Mouse (Mus musculus) thymus, postnatal 10 days (tissue): ENCODE data around the gene Maml2.
A peak's percentile ranks its signal among the peaks of the same experiment; 100 is the strongest.
"Not testable (repeated sequence)": the region's sequence is repeated elsewhere in the genome, so short reads cannot be mapped to it uniquely, and the experiment has no call there.

Experiments
- DNase-seq, 2 experiments: peaks; one replicate each; pipeline ENCODE4 v3.0.0; 2021; ENCODE audit warnings: low spot score in 2 of 2

Gene Maml2

DNA sequence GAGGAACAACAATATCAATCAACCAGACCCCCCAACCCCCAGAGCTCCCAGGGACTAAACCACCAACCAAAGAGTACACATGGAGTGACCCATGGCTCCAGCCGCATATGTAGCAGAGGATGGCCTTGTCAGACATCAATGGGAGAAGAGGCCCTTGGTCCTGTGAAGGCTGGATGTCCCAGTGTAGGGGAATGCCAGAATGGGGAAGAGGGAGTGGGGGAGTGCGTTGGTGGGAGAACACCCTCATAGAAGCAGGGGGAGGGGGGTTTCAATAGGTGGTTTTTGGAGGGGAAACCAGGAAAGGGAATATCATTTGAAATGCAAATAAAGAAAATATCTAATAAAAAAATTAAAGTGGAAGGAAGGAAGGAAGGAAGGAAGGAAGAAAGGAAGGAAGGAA, 418.1 kb downstream of the Maml2 start:
- not testable (repeated sequence) for DNase-seq

DNA sequence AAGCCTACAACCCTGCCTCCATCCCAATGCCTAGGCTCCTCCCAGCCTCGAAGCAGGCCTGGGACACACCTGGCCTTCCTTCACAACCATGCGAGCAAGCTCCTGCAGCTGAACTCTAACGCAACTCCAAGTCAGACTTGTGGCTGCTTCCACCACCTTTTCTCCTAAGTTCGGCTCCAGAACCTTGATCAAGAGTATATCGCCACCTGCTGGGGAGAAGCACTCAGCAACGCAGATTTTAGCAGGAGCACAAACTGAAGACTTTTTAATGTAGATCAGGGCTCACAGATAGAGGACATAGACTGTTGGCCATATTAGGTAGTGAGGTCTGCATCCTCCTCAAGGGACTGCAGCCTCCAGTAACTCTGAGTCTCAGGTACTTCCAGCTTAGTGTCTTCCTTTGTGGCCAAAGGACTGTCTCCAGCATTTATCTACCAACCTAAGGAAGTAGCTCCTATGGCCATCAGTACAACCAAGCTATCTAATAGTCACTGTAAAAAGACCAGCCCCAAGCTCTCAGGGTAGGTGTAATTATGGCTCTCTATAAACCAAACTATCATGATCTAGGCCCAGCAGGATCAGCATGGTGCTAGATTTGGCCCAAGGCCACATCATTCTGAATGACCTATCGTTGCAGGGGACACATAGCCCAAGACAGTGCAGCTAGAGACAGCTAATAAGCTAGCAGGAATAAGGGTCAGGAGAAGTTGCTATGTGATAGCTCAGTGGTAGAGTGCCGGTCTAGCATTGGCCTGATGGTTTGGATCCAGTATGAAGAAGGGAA, 418.8 kb downstream of the Maml2 start:
- peak; percentile 47 to 78 for DNase-seq

GRCm38 (mm10) chr9:13748404-13748797, 450.6 kb downstream of the Maml2 start, which contains the start of gene Mtmr2:
TSS of gene Mtmr2 (plus strand) at chr9:13748410.
- DNase-seq, result no peak

DNA sequence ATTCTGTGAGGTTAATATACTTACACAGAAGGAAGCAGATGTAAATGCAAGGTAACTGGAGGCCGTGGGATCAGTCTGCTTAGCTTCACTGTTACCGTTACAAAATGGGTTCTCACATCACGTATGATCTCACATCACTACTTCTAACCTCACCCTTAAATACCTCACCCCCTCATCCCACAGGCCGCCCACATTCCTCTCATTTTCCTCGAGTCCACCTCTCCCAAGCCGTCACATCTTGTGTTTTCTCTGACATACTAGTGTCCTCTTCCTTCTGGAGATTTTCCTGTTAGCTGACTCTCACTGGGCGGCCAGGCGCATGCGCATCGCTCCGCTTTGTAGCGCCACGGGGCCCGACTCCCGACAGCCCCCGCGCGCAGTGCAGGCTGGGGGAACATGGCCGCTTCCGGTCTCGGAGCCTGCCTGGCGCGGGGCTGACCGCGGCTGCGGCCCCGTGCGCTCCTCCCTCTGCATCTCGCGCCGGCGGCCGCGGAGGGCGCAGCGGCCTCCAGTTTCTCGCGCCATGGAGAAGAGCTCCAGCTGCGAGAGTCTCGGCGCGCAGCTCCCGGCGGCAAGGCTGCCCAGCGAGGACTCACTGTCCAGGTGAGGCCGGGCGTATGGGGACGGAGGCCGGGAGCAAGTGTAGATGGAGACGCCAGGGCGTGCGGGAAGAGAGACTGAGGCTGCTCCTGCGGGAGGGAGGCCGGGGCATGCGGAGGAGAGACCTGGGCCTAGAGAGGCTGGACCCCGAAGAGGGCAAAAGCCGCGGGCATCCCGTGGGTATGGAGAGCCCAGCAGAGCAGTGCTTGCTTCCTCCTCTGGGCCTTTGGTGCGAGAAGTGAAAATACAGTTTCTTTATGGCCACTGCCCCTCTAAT, 451.3 kb downstream of the Maml2 start:
- DNase-seq, result peak; percentile 91 to 96

GRCm38 (mm10) chr9:13749675-13749998, 451.9 kb downstream of the Maml2 start:
- DNase-seq, result no peak

DNA sequence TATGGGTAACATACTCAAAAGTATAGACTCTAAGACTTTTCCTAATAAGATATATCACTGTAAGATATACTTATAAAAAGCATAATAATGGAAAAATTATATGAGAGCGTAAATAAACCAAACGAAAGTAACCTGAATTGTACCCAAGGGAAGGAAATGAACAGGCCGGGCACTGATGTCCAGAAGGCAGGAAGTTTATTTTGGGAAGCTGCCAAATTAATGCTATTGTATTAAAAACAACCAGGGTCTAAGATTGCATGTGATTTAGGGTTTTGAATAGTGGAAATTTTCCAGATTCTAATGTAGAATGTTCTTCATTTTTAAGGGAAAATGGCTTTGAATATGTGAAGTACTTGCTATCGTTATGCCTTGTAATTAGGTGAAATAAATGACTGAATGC, 454.8 kb downstream of the Maml2 start:
- no peak for DNase-seq
